Mouse (Mus musculus): ENCODE data around the gene Per2.

DNA sequence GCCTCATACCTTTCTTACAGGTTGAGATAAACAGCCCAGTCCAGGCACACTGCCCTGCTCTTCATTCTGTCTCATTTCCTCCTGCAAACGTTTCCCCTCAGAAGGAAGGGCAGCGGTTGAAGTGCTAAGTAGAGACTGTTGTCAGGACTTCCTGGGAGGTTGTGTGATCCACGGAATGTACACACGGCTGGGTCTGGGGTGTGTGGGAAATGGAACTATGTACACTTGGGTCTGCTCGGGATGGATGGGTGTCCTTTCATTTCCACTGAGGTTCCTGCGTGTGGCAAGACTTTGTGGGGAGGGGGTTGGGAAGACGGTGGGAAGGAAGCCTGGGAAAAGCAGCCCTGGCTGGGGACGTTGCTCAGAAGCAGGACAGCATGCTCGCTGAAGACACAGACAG is 32.7 kb downstream of the Per2 start:
- TF ChIP-seq CTCF (IDR thresholded peaks at IDR 0.05; ENCODE audit: extremely low read depth, insufficient read depth, insufficient read length, insufficient replicate concordance): no peak
- TF ChIP-seq POLR2A (IDR thresholded peaks at IDR 0.05; ENCODE audit: low read depth, low read length): no peak

Data from spleen, adult 2 months (tissue).